Mouse (Mus musculus) spleen, adult 18-20 months (tissue): ENCODE data around the gene Erp27.
"Not testable (repeated sequence)": the region's sequence is repeated elsewhere in the genome, so short reads cannot be mapped to it uniquely, and the experiment has no call there.

ENCODE experiments used
- DNase-seq, 2 experiments: peaks; one replicate each; pipeline ENCODE4 v3.0.0; 2022; ENCODE audit warnings: mixed read lengths in 2 of 2

The Erp27 gene

DNA sequence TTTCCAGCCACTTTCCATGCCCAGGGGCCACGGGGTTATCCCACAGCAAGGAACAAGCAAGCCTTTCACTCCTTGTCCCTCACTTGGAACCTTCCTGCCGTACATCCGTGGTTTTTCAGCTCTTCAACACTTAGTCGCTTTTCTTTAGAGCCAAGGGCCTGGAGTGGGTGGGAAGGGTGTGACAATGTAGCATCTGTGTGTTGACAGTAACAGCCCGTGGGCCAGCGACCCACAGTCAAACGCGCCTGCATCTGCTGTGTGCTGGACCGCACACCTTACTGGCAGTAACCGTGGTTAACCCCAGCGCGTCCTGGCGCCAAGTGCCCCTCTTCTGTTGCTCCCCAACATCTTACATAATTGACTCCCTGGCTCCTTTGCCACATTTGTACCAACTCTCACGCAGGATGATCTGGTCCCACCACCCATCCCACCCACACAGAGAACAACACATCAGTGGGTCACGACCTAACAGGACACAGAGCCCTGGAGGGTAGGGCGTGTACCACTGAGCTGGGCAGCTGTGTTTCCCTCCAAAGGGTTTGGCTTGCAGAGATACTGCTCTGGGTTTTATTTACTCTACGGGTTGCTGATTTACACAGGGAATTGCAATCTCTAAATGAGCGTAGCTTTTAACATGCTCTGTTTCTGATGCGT is 15.6 kb downstream of the Erp27 start:
- no peak for DNase-seq

DNA sequence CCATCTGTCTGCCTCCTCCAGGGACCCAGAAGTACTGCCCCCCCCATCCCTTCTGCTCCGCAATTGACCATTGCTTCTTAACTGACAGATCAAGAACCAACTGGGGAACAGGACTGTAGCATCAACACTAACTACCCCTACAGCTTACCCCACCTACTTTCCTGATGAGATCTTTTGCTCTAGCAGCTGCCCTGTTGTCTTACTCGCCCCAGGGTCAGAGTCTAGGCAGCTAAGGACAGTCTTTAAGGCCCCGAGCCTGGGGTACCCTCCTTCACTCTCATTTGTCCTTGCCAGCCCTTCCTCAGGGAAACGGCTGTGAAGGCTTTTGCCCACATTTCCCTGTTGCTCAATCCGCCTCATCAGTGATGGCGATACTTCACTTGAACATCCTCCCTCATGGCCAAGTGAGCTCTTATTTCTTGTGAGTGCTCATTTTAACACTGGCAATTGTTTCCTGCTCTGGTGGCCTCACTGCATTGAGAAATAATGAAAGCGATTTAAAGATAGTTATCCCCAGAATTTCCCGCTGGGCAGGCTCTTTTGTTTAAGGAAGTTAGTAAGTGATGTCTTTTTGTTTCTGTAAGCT is 18.0 kb downstream of the Erp27 start:
- no peak for DNase-seq

DNA sequence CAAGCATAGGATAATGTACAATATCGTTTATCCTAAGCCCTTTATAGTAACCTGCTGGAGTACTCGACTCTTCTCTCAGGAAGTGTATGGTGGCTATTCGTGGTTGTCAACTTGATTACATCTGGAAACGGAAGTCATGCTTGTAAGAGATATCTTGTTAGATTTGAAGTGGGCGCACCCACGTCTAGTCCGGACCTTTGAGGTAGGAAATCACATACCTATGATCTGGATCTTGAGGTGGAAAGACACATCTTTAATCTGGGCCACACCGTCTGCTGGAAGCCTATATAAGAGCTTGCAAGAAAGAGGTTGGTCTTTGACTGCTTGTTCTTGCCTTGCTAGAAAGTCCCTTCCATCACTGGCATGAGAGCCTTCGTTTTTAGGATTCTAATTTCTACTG is 19.5 kb downstream of the Erp27 start:
- no peak for DNase-seq

DNA sequence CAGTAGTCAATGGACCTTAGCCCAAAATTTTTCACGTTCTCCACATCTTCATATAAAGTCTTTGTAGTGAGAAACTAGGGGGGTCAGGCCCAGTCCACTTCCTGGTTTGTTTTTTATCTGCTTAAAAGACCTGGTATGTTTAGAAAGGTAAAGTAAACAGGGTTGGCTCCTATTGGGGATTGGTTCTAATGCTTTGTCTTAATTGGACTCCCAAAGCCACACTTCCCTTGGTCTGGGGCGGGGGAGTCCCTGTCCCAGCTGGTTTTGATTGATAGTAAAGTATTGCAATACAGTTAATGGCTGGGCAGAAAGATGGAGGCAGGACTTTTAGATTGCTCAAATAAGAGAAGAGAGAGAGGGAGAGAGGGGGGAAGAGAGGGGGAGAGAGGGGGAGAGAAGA is 21.0 kb downstream of the Erp27 start:
- DNase-seq, result no peak

DNA sequence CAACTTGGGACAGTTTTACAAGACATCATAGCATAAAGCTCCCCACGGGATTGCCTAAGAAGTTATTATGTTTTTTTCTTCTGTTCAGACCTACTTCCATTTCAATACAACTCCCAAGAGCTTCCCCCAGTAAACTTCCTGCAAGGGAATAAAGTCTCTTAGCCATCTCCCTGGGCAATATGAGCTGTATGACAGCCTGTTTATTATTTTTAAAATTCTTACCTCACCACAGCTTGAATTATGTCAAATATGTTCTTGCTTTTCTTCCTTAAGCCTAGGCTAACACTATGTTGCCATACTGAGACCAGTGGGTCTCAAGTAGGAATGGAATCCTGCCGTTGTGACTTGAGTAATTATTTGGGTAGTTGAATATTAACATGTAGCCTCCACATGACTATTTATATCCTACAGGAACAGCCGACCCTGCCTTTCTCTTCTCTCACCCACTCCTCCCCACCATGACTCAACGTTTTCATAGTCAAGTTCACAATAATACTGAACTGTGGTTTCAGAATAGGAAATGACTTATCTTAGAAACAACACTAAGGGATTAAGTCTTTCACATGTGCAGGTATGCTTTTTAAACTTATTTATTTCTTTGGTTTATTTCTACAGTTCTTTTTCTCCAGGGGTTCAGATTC is 21.5 kb downstream of the Erp27 start:
- no peak for DNase-seq

DNA sequence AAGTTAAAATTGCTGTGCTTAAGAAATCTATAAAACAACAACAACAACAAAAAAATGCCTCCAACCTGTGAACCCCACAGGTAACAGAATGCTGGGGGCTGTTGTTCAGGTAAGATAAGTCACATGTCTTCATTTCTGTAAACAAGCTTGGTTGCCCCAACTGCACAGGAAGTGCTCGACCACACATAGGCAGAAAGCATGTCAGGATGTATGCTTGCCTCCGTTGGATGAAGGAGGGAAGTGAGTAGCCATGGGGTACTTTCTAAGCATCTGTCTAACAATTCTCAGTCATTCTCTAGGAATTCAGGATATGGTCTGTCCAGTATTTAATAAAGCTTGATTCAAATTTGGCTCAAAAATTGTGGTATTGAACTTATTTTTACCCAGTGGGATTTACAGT is 23.0 kb downstream of the Erp27 start:
- no peak for DNase-seq

DNA sequence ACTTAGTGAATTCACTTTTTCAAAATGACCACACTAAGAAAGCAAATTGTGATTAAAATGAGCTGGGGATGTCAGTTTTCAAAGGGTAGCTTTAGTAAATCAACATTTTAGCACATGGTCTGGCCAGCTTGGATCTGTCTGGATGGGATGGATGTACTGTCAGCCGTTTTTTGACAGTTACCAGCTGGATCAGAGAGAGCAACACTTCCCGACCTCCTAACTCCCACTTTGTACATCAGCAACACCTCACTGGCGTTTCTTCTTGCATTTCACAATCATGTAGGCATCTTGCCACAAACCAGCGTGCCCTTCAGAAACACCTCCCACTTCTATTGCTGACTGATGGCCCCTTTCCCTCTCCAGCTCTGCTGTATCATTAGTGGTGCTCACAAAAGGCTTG is 23.8 kb downstream of the Erp27 start:
- DNase-seq, result no peak

DNA sequence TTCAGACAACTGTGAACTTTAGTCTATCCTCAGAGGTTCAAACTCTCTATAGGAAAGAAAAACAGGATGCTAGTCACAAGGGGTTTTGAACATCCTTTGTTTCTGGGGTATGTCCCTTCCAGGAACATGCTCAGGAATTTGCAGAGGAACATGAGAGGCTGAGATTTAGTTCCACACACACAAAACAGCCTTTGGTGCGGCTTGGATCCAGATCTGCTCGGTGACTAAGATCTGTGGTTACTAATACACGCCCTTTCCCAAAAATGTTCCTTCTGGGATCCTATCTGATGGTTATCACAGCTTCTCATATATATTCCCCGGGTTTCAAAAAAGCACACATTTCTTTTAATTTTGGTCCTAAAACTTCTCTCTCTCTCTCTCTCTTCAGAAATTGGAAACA is 24.2 kb downstream of the Erp27 start:
- no peak for DNase-seq

DNA sequence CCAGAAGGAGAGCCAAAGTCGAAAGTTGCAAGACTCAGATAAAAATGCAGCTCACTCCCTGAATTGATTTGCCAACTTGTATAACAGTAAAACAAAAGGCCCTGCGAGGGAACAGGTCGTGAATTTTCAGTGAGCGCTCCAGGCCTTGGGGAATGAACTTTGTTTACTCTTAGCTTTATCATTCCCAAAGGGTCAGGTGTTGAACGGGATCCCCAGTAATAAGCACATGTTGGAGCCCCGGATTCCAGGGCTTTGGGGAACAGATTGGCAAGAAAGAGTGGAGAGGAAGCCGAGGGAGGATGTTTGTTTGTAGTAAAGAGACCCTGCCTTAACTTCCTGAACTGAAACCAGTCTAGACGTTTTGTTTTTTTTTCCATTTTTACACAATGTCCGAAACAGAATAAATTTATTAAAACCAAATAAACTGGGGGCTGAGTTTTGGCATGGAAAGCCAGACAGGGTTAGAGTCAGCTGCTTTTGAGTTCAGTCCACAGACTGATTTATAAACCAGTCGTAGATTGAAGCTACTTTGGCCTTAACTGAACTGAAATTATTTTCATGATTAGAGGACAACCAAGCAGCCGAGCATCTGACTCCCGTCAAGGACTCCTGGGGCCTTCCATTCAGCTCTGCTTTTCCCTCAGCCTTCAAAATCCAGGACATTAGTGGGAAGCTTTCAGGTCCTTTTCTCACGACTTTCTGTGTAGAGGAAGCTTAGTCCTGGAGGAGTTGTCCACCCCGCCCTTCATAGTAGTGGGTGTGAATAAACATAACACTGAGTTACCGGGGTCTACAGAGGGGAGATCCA is 27.2 kb downstream of the Erp27 start:
- no peak for DNase-seq

DNA sequence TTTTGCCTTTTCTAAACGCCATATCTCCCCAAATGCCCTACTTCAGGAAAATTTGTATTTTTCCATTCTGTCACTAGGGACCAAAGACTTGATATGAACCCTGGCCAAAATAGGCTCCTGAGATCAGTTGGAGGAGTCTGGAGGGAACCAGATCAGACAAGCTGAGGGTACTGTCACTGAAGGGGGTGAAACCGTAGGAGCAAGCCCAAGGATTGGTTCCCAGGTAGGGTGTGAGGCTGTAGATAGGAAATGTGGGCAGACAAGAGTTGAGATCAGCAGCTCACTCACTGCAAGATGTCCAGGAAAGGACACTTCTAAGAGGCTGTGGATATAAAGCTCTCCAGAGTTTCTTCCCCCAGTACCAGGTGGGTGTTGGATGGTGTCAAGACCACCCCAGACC is 30.0 kb downstream of the Erp27 start:
- DNase-seq, result no peak

DNA sequence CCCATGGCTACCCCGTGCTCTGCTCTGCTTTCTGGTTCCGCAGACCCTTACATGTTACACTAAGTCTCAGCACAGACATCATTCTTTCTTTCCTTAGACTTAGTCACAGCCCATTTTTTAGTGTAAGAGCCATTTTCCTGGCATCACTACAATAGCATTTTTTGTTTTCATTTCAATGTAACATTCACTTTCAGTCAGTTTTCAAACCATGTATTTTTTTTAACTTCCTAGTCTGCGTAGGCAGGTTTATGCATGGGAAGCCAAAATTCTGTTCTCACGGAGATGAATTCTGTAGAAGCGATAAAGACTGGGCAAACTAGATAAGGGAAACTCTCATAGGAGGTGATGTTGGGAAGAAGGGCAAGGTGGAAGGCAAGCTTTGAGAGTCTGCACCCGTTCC is 32.4 kb downstream of the Erp27 start:
- DNase-seq, result no peak

DNA sequence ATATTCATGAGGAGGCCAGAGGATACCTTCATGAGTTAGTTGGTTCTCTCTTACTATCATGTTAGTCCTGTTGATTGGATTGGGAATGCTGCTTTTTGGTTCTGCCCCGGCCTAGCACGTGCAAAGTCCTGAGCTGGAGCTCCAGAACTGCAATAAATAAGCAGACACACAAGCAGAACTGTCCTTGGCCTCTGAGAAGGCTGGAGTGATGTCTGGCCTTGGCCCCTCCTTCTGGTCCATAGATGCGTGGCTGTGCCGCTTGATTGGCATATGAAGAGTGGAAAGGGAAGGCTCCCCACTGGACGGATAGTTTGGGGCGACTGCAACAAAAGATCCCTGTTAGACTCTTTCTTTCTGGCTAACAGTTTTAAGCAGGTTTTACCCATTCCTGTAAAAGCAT is 32.9 kb downstream of the Erp27 start:
- DNase-seq, result no peak

DNA sequence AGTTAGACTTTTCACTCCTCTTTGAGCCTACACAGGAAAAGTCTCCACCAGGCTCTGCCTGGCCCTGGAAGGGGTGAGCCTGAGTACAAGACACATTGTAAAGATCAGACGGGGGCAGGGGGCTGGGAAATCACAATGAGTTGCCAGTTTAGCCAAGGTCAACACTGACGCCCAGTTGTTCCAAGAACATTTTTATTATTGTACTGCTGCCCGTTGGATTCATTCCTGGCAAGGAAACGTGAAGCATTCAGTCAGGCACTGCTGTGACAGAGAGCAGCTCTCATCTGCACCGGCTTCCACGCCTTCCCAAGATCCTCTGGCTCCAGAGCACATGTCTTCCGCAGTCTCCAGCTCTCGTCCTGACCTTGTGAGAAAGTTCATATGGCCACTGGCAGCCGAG is 34.1 kb downstream of the Erp27 start:
- DNase-seq, result no peak

DNA sequence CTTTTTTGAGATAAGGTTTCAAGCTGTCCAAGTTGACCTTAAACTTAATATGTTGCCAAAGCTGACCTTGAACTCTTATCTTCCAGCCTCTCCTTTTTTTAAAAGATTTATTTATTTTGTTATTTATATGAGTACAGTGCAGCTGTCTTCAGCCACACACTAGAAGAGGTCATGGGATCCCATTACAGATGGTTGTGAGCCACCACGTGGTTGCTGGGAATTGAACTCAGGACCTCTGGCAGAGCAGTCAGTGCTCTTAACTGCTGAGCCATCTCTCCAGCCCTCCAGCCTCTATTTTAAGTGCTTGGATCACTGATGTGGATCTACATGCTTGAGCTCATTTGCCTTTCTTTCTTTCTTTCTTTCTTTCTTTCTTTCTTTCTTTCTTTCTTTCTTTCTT is 37.2 kb downstream of the Erp27 start:
- not testable (repeated sequence) for DNase-seq

DNA sequence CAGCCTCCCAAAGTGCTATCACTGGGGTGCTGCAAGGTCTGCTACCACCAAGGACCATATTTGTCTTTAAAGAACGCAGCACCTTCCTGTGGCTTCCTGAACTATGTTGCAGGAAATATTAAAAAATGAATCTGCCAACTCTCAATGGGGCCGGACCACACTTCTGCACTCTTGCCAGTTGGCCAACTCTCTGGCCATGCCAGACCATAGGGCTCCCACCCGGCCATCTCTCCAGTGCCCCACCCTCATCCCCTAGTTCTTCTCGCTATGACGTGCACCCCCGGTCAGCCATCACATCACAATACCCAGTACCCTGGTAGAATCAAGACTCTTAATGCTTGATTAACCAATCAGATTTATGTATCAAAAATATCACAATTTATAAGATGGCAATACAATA is 38.0 kb downstream of the Erp27 start:
- DNase-seq, result no peak

DNA sequence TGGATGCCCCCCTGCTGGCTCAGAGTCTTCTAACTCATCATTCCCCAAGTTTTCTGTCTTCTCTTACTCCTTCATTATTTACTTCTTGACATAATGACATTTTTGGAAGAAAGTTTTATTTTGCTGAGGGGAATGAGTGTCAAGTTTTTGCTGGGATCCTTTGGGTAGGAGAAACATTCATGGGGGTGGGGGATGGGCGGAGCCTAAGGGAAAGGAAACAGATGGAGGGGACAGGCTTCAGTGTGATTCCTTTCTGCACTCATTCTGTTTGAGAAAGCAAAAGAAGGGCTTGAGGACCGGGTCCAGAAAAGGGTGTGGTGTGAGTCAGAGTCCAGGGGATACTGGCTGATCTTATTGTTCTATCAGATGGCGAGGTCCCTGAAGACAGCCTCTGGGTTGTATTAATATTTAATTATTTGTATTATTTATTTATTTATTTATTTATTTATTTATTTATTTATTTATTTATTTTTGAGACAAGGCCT is 38.5 kb downstream of the Erp27 start:
- DNase-seq, result no peak

DNA sequence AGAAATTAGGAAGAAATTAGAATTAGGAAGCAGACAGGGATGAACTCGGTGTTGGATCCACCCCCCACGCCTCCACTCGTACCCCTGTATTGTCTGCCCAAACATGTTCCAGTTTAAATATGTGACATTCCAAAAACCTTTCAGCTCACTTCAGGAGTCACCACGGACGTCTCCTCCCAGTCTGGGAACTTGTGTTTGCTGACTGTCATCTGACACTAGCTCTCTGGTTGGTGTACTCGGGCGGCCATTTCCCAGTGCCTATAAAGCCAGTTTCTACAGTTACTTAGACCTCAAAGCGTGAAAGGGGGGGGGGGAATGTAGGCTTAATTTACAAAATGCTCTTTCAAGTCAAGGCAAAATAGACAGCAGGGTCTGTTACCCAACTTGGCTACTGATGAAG is 40.3 kb downstream of the Erp27 start:
- no peak for DNase-seq

DNA sequence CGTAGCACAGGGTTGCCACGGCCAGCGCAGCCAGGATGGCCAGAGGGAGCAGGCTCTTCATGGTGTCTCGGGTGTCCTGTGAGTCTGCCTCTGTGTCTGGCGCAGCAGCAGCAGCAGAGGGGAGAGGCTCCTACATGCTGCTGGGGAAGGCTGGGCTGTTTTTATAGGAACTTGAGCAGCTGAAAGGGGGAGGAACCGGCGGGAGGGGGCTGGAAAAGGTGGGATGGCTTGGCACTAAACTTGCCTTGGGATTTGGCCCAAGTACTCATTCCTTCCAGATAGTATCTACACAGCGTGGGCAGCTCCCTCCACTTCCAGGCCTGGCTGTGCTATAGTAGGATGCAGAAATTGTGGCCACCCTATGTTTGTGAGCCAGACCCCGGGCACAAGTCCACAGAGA is 46.3 kb downstream of the Erp27 start, which contains the start of gene Mgp:
Gene Mgp (minus strand): TSS at position 154 of the 400 bp plus-strand sequence.
- no peak for DNase-seq

DNA sequence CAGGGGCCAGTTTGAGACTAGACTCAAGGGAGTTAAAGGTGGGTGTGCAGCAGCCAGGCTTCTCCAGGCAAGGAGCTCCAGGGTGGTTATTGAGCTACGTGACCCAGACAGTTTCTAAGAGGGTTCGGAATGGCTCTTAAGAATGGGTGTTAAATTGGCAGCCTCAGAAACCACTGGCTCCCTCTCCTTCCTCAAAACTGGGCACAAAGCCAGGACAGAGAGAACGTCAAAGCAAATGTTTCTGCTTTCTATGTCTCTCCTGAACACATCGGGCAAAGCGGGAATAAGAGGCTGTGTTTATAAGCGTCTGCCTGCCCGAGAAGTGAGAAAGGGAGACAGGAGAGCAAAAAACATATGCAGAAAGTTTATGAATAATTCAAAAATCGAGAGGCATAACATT is 47.4 kb downstream of the Erp27 start:
- DNase-seq, result no peak

DNA sequence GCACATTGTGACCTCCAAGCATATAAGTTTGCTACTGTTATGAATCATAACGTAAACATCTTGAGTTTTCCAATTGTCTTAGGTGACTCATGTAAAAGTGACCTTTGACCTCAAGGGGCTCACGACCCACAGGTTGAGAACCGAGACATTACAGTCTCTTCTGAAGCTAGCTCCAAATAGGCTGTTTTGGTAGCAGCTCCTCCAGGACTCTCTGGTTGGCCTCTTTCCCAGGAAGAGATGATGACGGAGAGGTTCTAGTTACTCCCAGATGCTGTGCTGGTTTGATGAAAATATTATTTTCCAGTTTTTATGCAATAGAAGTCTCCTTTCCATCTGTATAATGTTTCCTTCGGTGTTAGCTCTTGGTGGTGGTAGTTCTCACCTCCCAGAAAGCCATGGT is 53.1 kb downstream of the Erp27 start:
- DNase-seq, result no peak

DNA sequence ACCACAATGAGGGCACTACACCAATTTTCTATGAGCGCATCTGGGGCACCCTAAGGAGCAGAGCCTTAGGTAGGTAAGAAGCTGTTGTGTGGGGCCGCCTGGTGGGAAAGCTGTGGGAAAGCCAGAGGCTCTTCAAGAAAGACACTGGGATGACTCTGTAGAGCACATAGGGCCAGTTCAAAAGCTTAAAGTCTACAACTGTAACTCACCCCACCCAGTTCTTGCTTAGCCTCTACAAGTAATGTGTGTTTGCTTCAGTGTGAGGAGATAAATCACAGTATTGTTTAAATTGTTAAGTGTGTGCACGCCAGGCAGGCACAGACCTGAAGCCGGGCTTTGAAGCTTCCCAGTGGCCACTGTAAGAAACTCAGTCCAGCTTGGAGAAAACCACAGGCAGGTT is 55.8 kb downstream of the Erp27 start:
- DNase-seq, result no peak

DNA sequence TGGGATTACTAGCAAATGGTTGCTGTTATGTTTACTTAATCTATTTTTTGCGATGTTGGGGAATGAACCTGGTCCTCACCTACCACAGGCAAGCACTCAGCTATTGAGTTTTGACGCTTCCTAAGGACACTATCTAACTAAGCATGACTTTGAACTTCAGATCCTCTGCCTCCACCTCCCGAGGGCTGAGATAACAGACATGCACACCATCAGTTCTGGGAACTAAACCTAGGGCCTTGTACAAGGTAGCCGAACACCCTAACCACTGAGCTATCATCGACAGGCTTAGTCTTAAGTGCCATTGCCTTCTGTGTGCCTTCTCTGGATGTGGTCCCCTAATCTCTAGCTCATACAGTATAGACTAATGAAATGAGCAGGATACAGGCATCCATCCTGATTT is 56.6 kb downstream of the Erp27 start:
- no peak for DNase-seq

DNA sequence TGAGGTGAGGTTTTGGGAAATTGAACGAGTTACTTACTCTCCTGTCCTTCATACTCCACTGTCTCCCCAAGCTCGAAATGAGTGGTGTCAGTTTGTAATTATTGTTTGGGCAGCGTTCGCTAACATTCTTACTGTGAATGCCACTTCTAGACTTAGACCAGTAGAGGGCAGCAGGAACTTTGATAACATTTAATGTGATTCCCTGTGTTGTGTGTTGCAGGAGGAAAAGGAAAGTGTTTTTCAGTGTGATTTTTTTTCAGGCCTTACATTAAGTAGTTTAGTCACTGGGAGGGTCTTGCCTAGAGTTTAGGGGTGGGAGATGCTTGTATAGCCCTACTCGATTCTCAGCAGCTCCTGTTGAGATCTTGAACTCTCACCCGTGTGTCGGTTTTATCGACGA is 61.0 kb downstream of the Erp27 start:
- DNase-seq, result no peak

DNA sequence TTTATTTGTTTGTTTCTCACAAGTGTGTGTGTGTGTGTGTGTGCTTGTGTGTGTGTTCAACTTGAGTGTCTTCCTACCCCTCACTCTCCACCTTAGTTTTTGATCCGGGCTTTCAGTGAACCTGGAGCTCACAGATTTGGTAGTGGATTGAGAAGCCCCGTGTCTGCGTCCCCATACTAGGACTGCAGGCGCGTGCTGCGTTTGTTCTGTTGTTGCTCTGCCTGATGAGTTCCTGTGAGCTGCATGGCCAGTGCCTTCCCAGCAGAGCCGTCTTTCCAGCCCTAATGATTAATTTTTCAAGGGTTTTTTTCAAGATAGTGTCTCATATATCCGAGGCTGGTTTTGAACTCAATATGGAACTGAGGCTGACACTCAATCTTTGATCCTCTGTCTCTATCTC is 63.6 kb downstream of the Erp27 start:
- DNase-seq, result no peak
